Comparison of ENCODE assay signal across 23 mouse cellular contexts in genomic region chr17:11607931-11608330, GRCm38 (mm10).
DNase-seq lines count a peak whose midpoint lies in the region; ATAC-seq and TF ChIP-seq lines count a peak whose summit lies in the region.
"Had no signal": no experiment of that assay in that cellular context is flagged by ENCODE, and none has a peak within 500 bp of the region (broad histone marks: within the 10 kb centered on the region; RNA-seq: fewer than 3 reads in every experiment).

No protein-coding gene starts in this region.

- no peaks in the 10 kb centered on the region for H3K36me3 ChIP-seq in heart, adult 2 months (ENCODE audit: control insufficient read depth, insufficient read depth, low read length)
- no peaks in the 10 kb centered on the region for H3K36me3 ChIP-seq in kidney, embryonic 14.5 days (ENCODE audit: control insufficient read depth, insufficient read depth, low read length)
- H3K36me3 ChIP-seq: embryonic facial prominence, embryonic 10.5 days; embryonic facial prominence, embryonic 12.5 days; forebrain, embryonic 15.5 days; G1E had no signal

- H3K27ac ChIP-seq in heart, adult 2 months, result no peak overlapping the region
- 0 out of 2 replicates have a peak overlapping the region, but pooled peaks have one; percentile 3 for H3K27ac ChIP-seq in olfactory bulb, adult 2 months (ENCODE audit: insufficient read depth, low read depth, low read length)
- no peak overlapping the region for H3K27ac ChIP-seq in kidney, embryonic 14.5 days (ENCODE audit: low read depth, low read length)
- H3K27ac ChIP-seq: embryonic facial prominence, embryonic 10.5 days; embryonic facial prominence, embryonic 12.5 days; forebrain, embryonic 13.5 days; forebrain, embryonic 15.5 days had no signal

- 0 out of 2 replicates have a peak, but pooled peaks cover under 1% of the 10 kb centered on the region for H3K9me3 ChIP-seq in kidney, embryonic 14.5 days (ENCODE audit: control insufficient read depth, low read length)
- H3K9me3 ChIP-seq: embryonic facial prominence, embryonic 10.5 days; embryonic facial prominence, embryonic 12.5 days; forebrain, embryonic 13.5 days; forebrain, embryonic 15.5 days; G1E had no signal

- 70% methylated on average over 5 of the region's 5 CpGs for WGBS in heart, adult 2 months
- WGBS in olfactory bulb, adult 2 months, result 53% methylated on average over 5 of the region's 5 CpGs
- WGBS in kidney, embryonic 14.5 days, result 95% methylated on average over 5 of the region's 5 CpGs

- no peak for TF ChIP-seq CTCF in heart, adult 2 months (IDR thresholded peaks at IDR 0.05)
- no peak for TF ChIP-seq CTCF in olfactory bulb, adult 2 months (IDR thresholded peaks at IDR 0.05; ENCODE audit: insufficient read depth, low read depth, low read length)

- no peaks in the 10 kb centered on the region; the same call in 1 of the 2 replicates for H3K4me1 ChIP-seq in heart, adult 2 months (ENCODE audit: control insufficient read depth, insufficient read depth, low read length)
- H3K4me1 ChIP-seq in olfactory bulb, adult 2 months (ENCODE audit: control insufficient read depth, insufficient read depth, low read length), result peaks cover 22% of the 10 kb centered on the region
- H3K4me1 ChIP-seq in kidney, embryonic 14.5 days (ENCODE audit: control insufficient read depth, insufficient read depth, low read length), result no peaks in the 10 kb centered on the region; the same call in 1 of the 2 replicates
- H3K4me1 ChIP-seq: embryonic facial prominence, embryonic 12.5 days had no signal

- no peak for TF ChIP-seq EP300 in heart, adult 2 months (IDR thresholded peaks at IDR 0.05; ENCODE audit: insufficient read depth, low read depth, low read length)

- no peak for ATAC-seq in kidney, embryonic 14.5 days (ENCODE audit: low FRiP score, low TSS enrichment)
- ATAC-seq: activated CD4-positive, CD25-positive, alpha-beta regulatory T cell, adult 4 months; CD4-positive, CD25-positive, alpha-beta regulatory T cell, adult 4 months; forebrain, embryonic 13.5 days; forebrain, embryonic 15.5 days; forebrain, postnatal 0 days had no signal

- H3K4me2 ChIP-seq in kidney, embryonic 14.5 days (replicated peaks; ENCODE audit: low read depth, low read length), result no peak overlapping the region
- H3K4me2 ChIP-seq: embryonic facial prominence, embryonic 12.5 days; forebrain, embryonic 13.5 days; forebrain, embryonic 15.5 days had no signal

- no peak overlapping the region for H3K9ac ChIP-seq in heart, adult 2 months (ENCODE audit: low read depth, low read length)
- H3K9ac ChIP-seq in kidney, embryonic 14.5 days (ENCODE audit: low read depth, low read length), result no peak overlapping the region
- H3K9ac ChIP-seq: embryonic facial prominence, embryonic 12.5 days; forebrain, embryonic 13.5 days; forebrain, embryonic 15.5 days; forebrain, postnatal 0 days had no signal

- H3K4me3 ChIP-seq in heart, adult 2 months, result no peak overlapping the region
- H3K4me3 ChIP-seq in olfactory bulb, adult 2 months (ENCODE audit: insufficient read depth, low read depth, low read length), result no peak overlapping the region
- no peak overlapping the region for H3K4me3 ChIP-seq in kidney, embryonic 14.5 days (ENCODE audit: low read length)
- H3K4me3 ChIP-seq: embryonic facial prominence, embryonic 10.5 days; embryonic facial prominence, embryonic 12.5 days; forebrain, embryonic 13.5 days; forebrain, embryonic 15.5 days had no signal

- DNase-seq in heart, adult 11 months, result peak; percentile 72
- no peak for DNase-seq in heart, adult 2 months
- peak; percentile 65 for DNase-seq in brain, adult 2 months (ENCODE audit: low read depth, low spot score)
- DNase-seq: adrenal gland, adult 8-10 months; adrenal gland, postnatal 14 days; adrenal gland, postnatal 36 days; B cell, adult 2 months; cerebellum, adult 11-12 months; cerebellum, adult 2 months; cerebellum, adult 9-10 months; cerebellum, postnatal 25 days; forebrain, postnatal 0 days had no signal

- TF ChIP-seq POLR2A in heart, adult 2 months (IDR thresholded peaks at IDR 0.05; ENCODE audit: insufficient read depth, low read depth, low read length), result no peak
- TF ChIP-seq POLR2A in olfactory bulb, adult 2 months (IDR thresholded peaks at IDR 0.05; ENCODE audit: insufficient read depth, low read depth, low read length), result no peak

- intact Hi-C loops in heart, adult 2 months (cut with DNase I), result no loop called here

- no peaks in the 10 kb centered on the region for H3K79me2 ChIP-seq in heart, adult 2 months (replicated peaks; ENCODE audit: control insufficient read depth, insufficient read depth, low read length)

- H3K27me3 ChIP-seq in heart, adult 2 months (ENCODE audit: control insufficient read depth, insufficient read depth, low read length), result no peaks in the 10 kb centered on the region
- H3K27me3 ChIP-seq in kidney, embryonic 14.5 days (ENCODE audit: control insufficient read depth, insufficient read depth, low read length), result no peaks in the 10 kb centered on the region
- H3K27me3 ChIP-seq: CH12.LX; embryonic facial prominence, embryonic 12.5 days; forebrain, embryonic 13.5 days; forebrain, embryonic 15.5 days; Patski had no signal

Comparison
In these comparisons a context has a peak if more than half of its experiments do, and no peak if none do; other contexts are left out.
1. DNase-seq: peak in heart, adult 11 months (single experiment) and brain, adult 2 months (single experiment); none in heart, adult 2 months (0 of 2).